Mouse (Mus musculus): ENCODE results near the gene Zfp747. TPM values are rescaled to one million over a fixed set of nuclear protein-coding genes. Genes with fewer than 3 reads are reported as not detected.
"Not testable (repeated sequence)": the region's sequence is repeated elsewhere in the genome, so short reads cannot be mapped to it uniquely, and the experiment has no call there.

The Zfp747 gene
- polyA plus RNA-seq, 1 experiment from 2014 or later: 1.5 TPM

DNA sequence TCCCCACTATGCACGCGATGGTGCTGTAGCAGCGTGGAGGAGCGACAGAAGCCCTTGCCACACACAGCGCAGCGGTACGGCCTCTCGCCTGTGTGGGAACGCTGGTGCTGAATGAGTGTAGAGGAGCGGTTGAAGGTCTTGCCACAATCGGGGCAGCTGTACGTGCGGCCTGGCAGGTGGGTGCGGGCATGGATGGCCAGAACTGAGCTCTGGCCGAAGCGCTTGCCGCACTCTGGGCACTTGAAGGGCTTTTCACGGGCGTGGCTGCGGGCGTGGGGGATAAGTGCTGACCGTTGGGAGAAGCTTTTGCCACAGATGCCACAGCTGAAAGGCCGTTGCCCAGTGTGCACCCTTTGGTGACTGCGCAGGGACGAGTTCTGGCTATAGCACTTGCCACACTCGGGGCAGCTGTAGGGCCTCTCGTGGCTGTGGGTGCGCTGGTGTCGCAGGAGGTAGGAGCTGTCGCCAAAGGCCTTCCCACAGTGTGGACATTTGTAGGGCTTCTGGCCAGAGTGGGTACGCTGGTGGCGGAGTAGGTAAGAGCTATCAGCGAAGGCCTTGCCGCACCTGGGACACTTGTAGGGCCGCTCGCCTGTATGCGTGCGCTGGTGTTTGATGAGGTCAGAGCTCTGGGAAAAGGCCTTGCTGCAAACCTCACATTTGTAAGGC lies 32.4 kb downstream of the Zfp747 start:
- H3K4me1 ChIP-seq (ENCODE audit: insufficient read depth): peaks cover 15% of the 10 kb centered on the region; the same call in 1 of the 2 replicates
- H3K9ac ChIP-seq (replicated peaks): no peak overlapping the region
- no peaks in the 10 kb centered on the region for H3K9me3 ChIP-seq (ENCODE audit: low read length)
- ATAC-seq: no peak
- no peaks in the 10 kb centered on the region for H3K36me3 ChIP-seq (replicated peaks; ENCODE audit: insufficient read depth, low read length)
- no peak overlapping the region for H3K4me2 ChIP-seq (ENCODE audit: low read depth, low read length)
- WGBS (ENCODE audit: insufficient replicate concordance): 92% methylated on average over 38 of the region's 38 CpGs
- no peak for DNase-seq
- H3K27me3 ChIP-seq (ENCODE audit: insufficient read depth, low read length): no peaks in the 10 kb centered on the region
- no peak overlapping the region for H3K4me3 ChIP-seq (ENCODE audit: low read depth, low read length)
- TF ChIP-seq EP300 (IDR thresholded peaks at IDR 0.05; ENCODE audit: low read depth) (no peak), CTCF (IDR thresholded peaks at IDR 0.05; ENCODE audit: low read depth) (no peak)
- H3K27ac ChIP-seq (ENCODE audit: low read depth): no peak overlapping the region

DNA sequence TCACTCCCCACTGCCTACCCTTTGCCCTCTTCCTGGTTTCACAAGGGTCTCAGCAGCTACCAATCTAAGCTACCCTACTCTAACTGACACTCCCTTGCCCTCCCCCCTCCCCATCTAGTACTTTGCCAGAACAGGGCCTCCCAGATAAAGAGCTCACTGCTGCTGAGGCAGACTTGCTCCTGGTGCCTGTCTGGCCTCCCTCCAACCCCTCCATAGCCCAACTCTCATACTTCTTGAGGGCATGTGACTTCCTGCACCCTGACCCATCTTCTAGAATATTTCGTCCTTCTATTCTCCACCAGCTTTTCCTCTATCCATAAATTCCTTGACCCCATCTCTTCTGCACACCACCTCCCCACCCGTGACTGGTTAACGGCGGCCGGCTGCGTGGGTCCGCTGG lies 33.0 kb downstream of the Zfp747 start:
- 88% methylated on average over 7 of the region's 7 CpGs for WGBS (ENCODE audit: insufficient replicate concordance)
- Histone ChIP-seq H3K27me3 (ENCODE audit: insufficient read depth, low read length) (no peaks in the 10 kb centered on the region), H3K4me3 (ENCODE audit: low read depth, low read length) (no peak overlapping the region), H3K9ac (replicated peaks) (no peak overlapping the region), H3K9me3 (ENCODE audit: low read length) (no peaks in the 10 kb centered on the region), H3K36me3 (replicated peaks; ENCODE audit: insufficient read depth, low read length) (no peaks in the 10 kb centered on the region), H3K27ac (ENCODE audit: low read depth) (no peak overlapping the region), H3K4me1 (ENCODE audit: insufficient read depth) (peaks cover 15% of the 10 kb centered on the region; the same call in 1 of the 2 replicates), H3K4me2 (ENCODE audit: low read depth, low read length) (no peak overlapping the region)
- TF ChIP-seq CTCF (IDR thresholded peaks at IDR 0.05; ENCODE audit: low read depth) (no peak), EP300 (IDR thresholded peaks at IDR 0.05; ENCODE audit: low read depth) (no peak)
- ATAC-seq (no peak), DNase-seq (no peak)

DNA sequence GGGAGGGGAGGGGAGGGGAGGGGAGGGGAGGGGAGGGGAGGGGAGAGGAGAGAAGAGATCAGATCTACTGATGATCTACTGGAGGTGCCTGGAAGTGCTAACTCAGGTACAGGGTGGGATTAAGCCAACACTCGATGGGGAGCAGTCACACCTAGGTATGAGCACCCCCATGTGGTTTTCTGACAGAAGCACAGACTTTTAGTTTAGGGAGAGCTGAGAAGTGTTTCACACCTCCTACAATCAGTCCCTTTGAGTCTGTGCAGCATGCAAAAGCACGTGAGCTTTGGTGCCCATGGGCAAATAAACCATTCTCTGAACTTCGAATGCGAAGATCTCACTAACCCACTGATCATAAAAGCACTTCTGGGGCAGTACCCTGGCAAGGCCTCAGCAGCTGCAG lies 33.5 kb downstream of the Zfp747 start:
- WGBS (ENCODE audit: insufficient replicate concordance): 58% methylated on average over 4 of the region's 4 CpGs
- DNase-seq: no peak
- H3K36me3 ChIP-seq (replicated peaks; ENCODE audit: insufficient read depth, low read length): no peaks in the 10 kb centered on the region

DNA sequence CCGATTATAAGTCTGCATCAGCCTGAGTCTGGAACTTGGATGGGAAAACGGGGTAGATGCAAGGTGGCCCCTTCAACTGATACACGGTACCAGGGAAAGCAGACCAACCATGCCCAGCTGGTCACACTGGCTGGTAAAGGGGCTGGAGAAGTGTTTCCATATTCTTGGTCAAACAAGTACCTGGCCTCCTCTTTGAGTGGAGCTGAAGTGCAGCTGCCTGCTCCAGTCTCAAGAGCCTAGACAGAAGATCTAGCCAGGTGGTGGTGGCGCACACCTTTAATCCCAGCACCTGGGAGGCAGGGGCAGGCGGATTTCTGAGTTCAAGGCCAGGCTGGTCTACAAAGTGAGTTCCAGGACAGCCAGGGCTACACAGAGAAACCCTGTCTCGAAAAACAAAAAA lies 34.0 kb downstream of the Zfp747 start:
- 89% methylated on average over 5 of the region's 6 CpGs for WGBS (ENCODE audit: insufficient replicate concordance)
- not testable (repeated sequence) for H3K9ac ChIP-seq (replicated peaks); H3K4me3 ChIP-seq (ENCODE audit: low read depth, low read length); H3K27me3 ChIP-seq (ENCODE audit: insufficient read depth, low read length); DNase-seq; H3K36me3 ChIP-seq (replicated peaks; ENCODE audit: insufficient read depth, low read length); H3K27ac ChIP-seq (ENCODE audit: low read depth); ATAC-seq; H3K9me3 ChIP-seq (ENCODE audit: low read length); H3K4me2 ChIP-seq (ENCODE audit: low read depth, low read length)
- H3K4me1 ChIP-seq (ENCODE audit: insufficient read depth): peaks cover 11% of the 10 kb centered on the region; the same call in 1 of the 2 replicates

More for the DNA sequence above, 33.5 kb downstream of the Zfp747 start:
- Histone ChIP-seq H3K4me1 (ENCODE audit: insufficient read depth) (peaks cover 13% of the 10 kb centered on the region; the same call in 1 of the 2 replicates), H3K27me3 (ENCODE audit: insufficient read depth, low read length) (no peaks in the 10 kb centered on the region), H3K4me3 (ENCODE audit: low read depth, low read length) (no peak overlapping the region), H3K9ac (replicated peaks) (no peak overlapping the region), H3K27ac (ENCODE audit: low read depth) (no peak overlapping the region), H3K9me3 (ENCODE audit: low read length) (no peaks in the 10 kb centered on the region), H3K4me2 (ENCODE audit: low read depth, low read length) (no peak overlapping the region)
- ATAC-seq: no peak
- peak; percentile 62 for TF ChIP-seq CTCF (IDR thresholded peaks at IDR 0.05; ENCODE audit: low read depth)
- TF ChIP-seq EP300 (IDR thresholded peaks at IDR 0.05; ENCODE audit: low read depth): no peak

DNA sequence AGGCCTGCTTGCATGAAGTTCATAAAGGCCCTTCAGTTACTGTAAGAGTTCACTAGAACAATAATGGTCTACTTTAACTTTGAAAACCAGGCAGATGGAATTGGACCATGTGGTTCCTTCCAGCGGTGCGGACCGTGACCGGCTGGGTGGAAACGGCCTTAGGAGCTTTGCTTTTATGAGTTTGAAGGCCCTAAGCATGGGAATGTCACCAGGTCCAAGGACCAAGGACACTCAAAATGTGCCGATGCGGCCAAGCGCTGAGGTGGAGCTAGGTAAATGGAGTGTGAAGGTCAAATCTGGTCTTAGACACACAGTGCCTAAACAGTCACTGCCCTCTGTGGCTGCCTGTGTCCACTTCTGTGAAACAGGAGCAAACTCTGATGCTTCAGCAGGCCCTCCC lies 34.5 kb downstream of the Zfp747 start:
- Histone ChIP-seq H3K4me3 (ENCODE audit: low read depth, low read length) (no peak overlapping the region), H3K36me3 (replicated peaks; ENCODE audit: insufficient read depth, low read length) (no peaks in the 10 kb centered on the region), H3K9ac (replicated peaks) (no peak overlapping the region), H3K4me1 (ENCODE audit: insufficient read depth) (peaks cover 7% of the 10 kb centered on the region; the same call in 1 of the 2 replicates), H3K27me3 (ENCODE audit: insufficient read depth, low read length) (no peaks in the 10 kb centered on the region), H3K9me3 (ENCODE audit: low read length) (no peaks in the 10 kb centered on the region), H3K4me2 (ENCODE audit: low read depth, low read length) (no peak overlapping the region), H3K27ac (ENCODE audit: low read depth) (no peak overlapping the region)
- DNase-seq: no peak
- no peak for TF ChIP-seq EP300 (IDR thresholded peaks at IDR 0.05; ENCODE audit: low read depth)
- no peak for TF ChIP-seq CTCF (IDR thresholded peaks at IDR 0.05; ENCODE audit: low read depth)
- 86% methylated on average over 8 of the region's 8 CpGs for WGBS (ENCODE audit: insufficient replicate concordance)
- ATAC-seq: no peak

DNA sequence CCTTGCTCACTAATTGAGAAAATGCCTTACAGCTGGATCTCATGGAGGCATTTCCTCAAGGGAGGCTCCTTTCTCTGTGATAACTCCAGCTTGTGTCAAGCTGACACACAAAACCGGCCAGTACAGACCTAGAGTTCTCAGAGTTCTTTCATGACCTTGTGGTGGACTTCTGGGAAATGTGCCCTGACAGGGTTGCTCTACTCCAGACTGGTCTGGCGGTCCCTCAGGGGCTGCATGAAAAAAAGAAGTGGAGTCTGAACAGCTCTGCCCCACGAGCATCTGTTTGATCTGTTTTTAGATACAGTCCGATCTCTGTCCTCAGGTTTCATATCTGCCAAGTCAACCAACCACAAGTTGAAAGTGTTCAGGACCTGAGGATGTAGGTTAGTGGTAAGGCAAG lies 38.2 kb downstream of the Zfp747 start:
- DNase-seq (no peak), ATAC-seq (no peak)
- no peaks in the 10 kb centered on the region for H3K36me3 ChIP-seq (replicated peaks; ENCODE audit: insufficient read depth, low read length)
- no peaks in the 10 kb centered on the region for H3K4me1 ChIP-seq (ENCODE audit: insufficient read depth)
- no peak overlapping the region for H3K27ac ChIP-seq (ENCODE audit: low read depth)
- H3K4me2 ChIP-seq (ENCODE audit: low read depth, low read length): no peak overlapping the region
- no peak overlapping the region for H3K4me3 ChIP-seq (ENCODE audit: low read depth, low read length)
- no peaks in the 10 kb centered on the region for H3K9me3 ChIP-seq (ENCODE audit: low read length)
- no peaks in the 10 kb centered on the region for H3K27me3 ChIP-seq (ENCODE audit: insufficient read depth, low read length)
- no peak for TF ChIP-seq EP300 (IDR thresholded peaks at IDR 0.05; ENCODE audit: low read depth)
- no peak for TF ChIP-seq CTCF (IDR thresholded peaks at IDR 0.05; ENCODE audit: low read depth)
- H3K9ac ChIP-seq (replicated peaks): no peak overlapping the region
- WGBS (ENCODE audit: insufficient replicate concordance): 40% methylated on average over 4 of the region's 4 CpGs

Measured in liver, postnatal 0 days (tissue).